Mouse (Mus musculus) thymus, adult 2 months (tissue): ENCODE measurements around the gene Ppp1r27. TPM values are rescaled to one million over a fixed set of nuclear protein-coding genes. Genes with fewer than 3 reads are reported as not detected.

ENCODE experiments used
- DNase-seq: peaks from one replicate; pipeline ENCODE4 v3.0.0; 2021
- H3K27ac ChIP-seq: fragments of 200-500 bp; 2 replicates; pipeline ENCODE4 v1.5.1; 2012; ENCODE audit warnings: low read length, control low read depth; ENCODE audit not compliant: control insufficient read depth, insufficient read depth
- H3K27me3 ChIP-seq: fragments of 200-500 bp; 2 replicates; pipeline ENCODE4 v1.6.1; 2012; ENCODE audit warnings: mild to moderate bottlenecking, low read length, moderate library complexity, mixed read lengths; ENCODE audit not compliant: control insufficient read depth, insufficient read depth
- H3K36me3 ChIP-seq: fragments of 200-500 bp; 2 replicates; pipeline ENCODE4 v1.6.1; 2012; ENCODE audit warnings: mild to moderate bottlenecking, low read length, moderate library complexity; ENCODE audit not compliant: control insufficient read depth, insufficient read depth
- H3K4me1 ChIP-seq: fragments of 200-500 bp; replicated peaks from 2 replicates; pipeline ENCODE4 v1.6.1; 2012; ENCODE audit warnings: low read length; ENCODE audit not compliant: control insufficient read depth, insufficient read depth
- H3K4me3 ChIP-seq: fragments of 200-500 bp; 2 replicates; pipeline ENCODE4 v1.5.1; 2012; ENCODE audit warnings: mild to moderate bottlenecking, low read length, control low read depth, moderate library complexity; ENCODE audit not compliant: control insufficient read depth, insufficient read depth
- CTCF ChIP-seq: fragments of 200-500 bp; IDR thresholded peaks from 2 replicates; pipeline ENCODE4 v1.5.1; 2012; ENCODE audit warnings: mild to moderate bottlenecking, control low read depth, low read length, moderate library complexity, borderline replicate concordance; ENCODE audit not compliant: control insufficient read depth, poor library complexity, insufficient read depth; ENCODE audit errors: extremely low read depth
- POLR2A ChIP-seq: fragments of 200-500 bp; IDR thresholded peaks from 2 replicates; pipeline ENCODE4 v1.6.1; 2012; ENCODE audit warnings: mild to moderate bottlenecking, low read length, control low read depth, moderate library complexity; ENCODE audit not compliant: control insufficient read depth, poor library complexity, insufficient read depth; ENCODE audit errors: extremely low read depth
- WGBS: fragments of 180-500 bp; shearing (Covaris S2); methylation state at CpG from one replicate; pipeline ENCODE4 v1.1.7; 2018; 5-methylcytosine and 5-hydroxymethylcytosine counted together
- polyA plus RNA-seq: library from polyadenylated mRNA; depleted of rRNA; stranded (reverse); fragments of >200 nt; gene quantifications from 2 replicates; pipeline ENCODE4 v1.2.3, GENCODE M21; 2012; rRNA removed

Ppp1r27 gene
- polyA plus RNA-seq, 1 experiment: 6.4 TPM

DNA sequence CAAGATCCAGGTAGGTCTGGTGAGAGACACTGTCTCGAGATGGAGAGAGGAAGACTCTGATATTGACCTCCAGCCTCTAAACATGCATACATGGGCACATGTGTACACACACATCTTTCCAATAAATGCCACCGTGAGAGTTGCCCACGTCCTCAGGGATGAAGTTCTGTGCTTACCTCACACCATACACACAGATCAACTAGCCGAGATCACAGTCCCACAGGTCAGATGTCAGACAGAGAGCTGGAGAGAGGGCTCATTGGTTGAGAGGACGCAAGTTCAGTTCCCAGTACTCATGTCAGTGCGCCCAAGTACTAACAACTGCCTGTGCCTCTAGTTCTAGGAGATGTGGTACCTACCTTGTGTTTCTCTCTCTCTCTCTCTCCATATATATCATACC lies 49.9 kb downstream of the Ppp1r27 start:
- 65% methylated on average over 6 of the region's 6 CpGs for WGBS
- H3K27ac ChIP-seq: no peak overlapping the region
- no peak for TF ChIP-seq CTCF
- no peak for TF ChIP-seq POLR2A

DNA sequence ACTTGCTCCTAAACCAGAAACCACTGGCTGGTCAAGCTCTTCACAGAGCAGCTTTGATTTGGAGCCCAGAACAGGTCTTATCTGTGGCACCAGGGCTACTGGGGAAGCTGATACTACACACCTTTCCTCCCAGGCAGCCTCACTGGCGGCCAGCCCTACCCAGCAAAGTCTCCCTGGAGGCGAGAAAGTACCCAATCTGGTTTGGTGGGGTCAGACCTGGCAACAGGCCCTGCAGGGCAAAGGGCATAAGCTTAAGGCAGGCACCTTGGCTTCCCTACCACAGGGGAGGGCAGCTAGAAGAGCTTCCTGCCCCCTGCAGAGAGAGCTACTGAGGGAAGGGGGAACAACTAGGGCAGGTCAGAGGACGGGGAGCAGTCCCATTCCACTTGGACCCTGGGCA lies 50.6 kb downstream of the Ppp1r27 start:
- no peak for DNase-seq
- no peak for TF ChIP-seq CTCF
- TF ChIP-seq POLR2A: no peak
- no peak overlapping the region for H3K4me3 ChIP-seq
- no peaks in the 10 kb centered on the region for H3K27me3 ChIP-seq
- no peak overlapping the region for H3K27ac ChIP-seq
- H3K4me1 ChIP-seq: no peaks in the 10 kb centered on the region
- H3K36me3 ChIP-seq: no peaks in the 10 kb centered on the region
- 33% methylated on average over 3 of the region's 3 CpGs for WGBS

More for the DNA sequence above, 49.9 kb downstream of the Ppp1r27 start:
- Histone ChIP-seq H3K27me3 (no peaks in the 10 kb centered on the region), H3K4me3 (no peak overlapping the region), H3K4me1 (no peaks in the 10 kb centered on the region), H3K36me3 (no peaks in the 10 kb centered on the region)
- no peak for DNase-seq

Other genes with a start within 250 kb of the Ppp1r27 start
- gene Actg1, start 202.6 kb downstream of the Ppp1r27 start, polyA plus RNA-seq: 1,233 and 1,455 TPM in 2 replicates
- 0.19 and 0.37 TPM in 2 replicates for gene Fscn2, start 189.6 kb downstream of the Ppp1r27 start, polyA plus RNA-seq
- gene Faap100, start 172.4 kb downstream of the Ppp1r27 start, polyA plus RNA-seq: 59.7 and 64.4 TPM in 2 replicates
- 71.4 and 86.4 TPM in 2 replicates for gene Nploc4, start 113.4 kb downstream of the Ppp1r27 start, polyA plus RNA-seq
- gene Tspan10, start 108.5 kb downstream of the Ppp1r27 start, polyA plus RNA-seq: 16.8 and 24.0 TPM in 2 replicates
- 0.55 and 0.64 TPM in 2 replicates for gene Pde6g, start 97.6 kb downstream of the Ppp1r27 start, polyA plus RNA-seq
- gene Oxld1, start 93.1 kb downstream of the Ppp1r27 start, polyA plus RNA-seq: 15.5 and 17.3 TPM in 2 replicates
- gene Ccdc137, start 93.0 kb downstream of the Ppp1r27 start, polyA plus RNA-seq: 25.6 and 30.1 TPM in 2 replicates
- 25.9 and 28.4 TPM in 2 replicates for gene Arl16, start 83.5 kb downstream of the Ppp1r27 start, polyA plus RNA-seq
- gene Mrpl12, start 66.5 kb downstream of the Ppp1r27 start, polyA plus RNA-seq: 89.6 and 92.3 TPM in 2 replicates
- 102 and 103 TPM in 2 replicates for gene Slc25a10, start 59.3 kb downstream of the Ppp1r27 start, polyA plus RNA-seq
- gene Gcgr, start 20.4 kb downstream of the Ppp1r27 start, polyA plus RNA-seq: 1.0 TPM in 2 replicates
- 167 and 191 TPM in 2 replicates for gene Mcrip1, start 1.4 kb downstream of the Ppp1r27 start, polyA plus RNA-seq
- gene P4hb, start 22.1 kb upstream of the Ppp1r27 start, polyA plus RNA-seq: 125 and 139 TPM in 2 replicates
- 1,184 and 1,219 TPM in 2 replicates for gene Arhgdia, start 30.5 kb upstream of the Ppp1r27 start, polyA plus RNA-seq
- 60.9 and 74.6 TPM in 2 replicates for gene Alyref, start 47.2 kb upstream of the Ppp1r27 start, polyA plus RNA-seq
- gene Anapc11, start 47.3 kb upstream of the Ppp1r27 start, polyA plus RNA-seq: 127 and 140 TPM in 2 replicates
- gene Npb, start 57.3 kb upstream of the Ppp1r27 start, polyA plus RNA-seq: 2.2 and 2.8 TPM in 2 replicates
- 247 and 260 TPM in 2 replicates for gene Pcyt2, start 66.8 kb upstream of the Ppp1r27 start, polyA plus RNA-seq
- gene Sirt7, start 74.1 kb upstream of the Ppp1r27 start, polyA plus RNA-seq: 169 and 184 TPM in 2 replicates
- gene Mafg, start 82.5 kb upstream of the Ppp1r27 start, polyA plus RNA-seq: 33.6 and 35.5 TPM in 2 replicates
- gene Pycr1, start 92.6 kb upstream of the Ppp1r27 start, polyA plus RNA-seq: 2.8 and 3.4 TPM in 2 replicates
- 1.2 and 3.2 TPM in 2 replicates for gene Myadml2, start 97.0 kb upstream of the Ppp1r27 start, polyA plus RNA-seq
- gene Notum, start 110.0 kb upstream of the Ppp1r27 start, polyA plus RNA-seq: 0.24 and 0.89 TPM in 2 replicates
- gene Aspscr1, start 121.8 kb upstream of the Ppp1r27 start, polyA plus RNA-seq: 170 and 183 TPM in 2 replicates
- 103 and 112 TPM in 2 replicates for gene Cenpx, start 162.6 kb upstream of the Ppp1r27 start, polyA plus RNA-seq
- gene Lrrc45, start 162.8 kb upstream of the Ppp1r27 start, polyA plus RNA-seq: 69.2 and 77.3 TPM in 2 replicates
- gene Rac3, start 170.3 kb upstream of the Ppp1r27 start, polyA plus RNA-seq: 22.8 and 26.3 TPM in 2 replicates
- gene Dcxr, start 176.1 kb upstream of the Ppp1r27 start, polyA plus RNA-seq: 78.4 and 126 TPM in 2 replicates
- gene Cbr2, start 181.0 kb upstream of the Ppp1r27 start, polyA plus RNA-seq: 426 and 617 TPM in 2 replicates
- gene Hmga1b, start 211.7 kb upstream of the Ppp1r27 start, polyA plus RNA-seq: 3.3 and 4.5 TPM in 2 replicates
- 87.4 and 102 TPM in 2 replicates for gene Rfng, start 233.1 kb upstream of the Ppp1r27 start, polyA plus RNA-seq
- gene Gps1, start 233.1 kb upstream of the Ppp1r27 start, polyA plus RNA-seq: 171 and 193 TPM in 2 replicates
- gene Dus1l, start 245.3 kb upstream of the Ppp1r27 start, polyA plus RNA-seq: 65.8 and 70.3 TPM in 2 replicates